Mouse (Mus musculus) cerebellum, postnatal 4 days (tissue): Measurements from ENCODE around the gene Zdhhc13.
A peak's percentile ranks its signal among the peaks of the same experiment; 100 is the strongest.

Experiments used
- DNase-seq, 2 experiments: peaks; one replicate each; pipeline ENCODE4 v3.0.0; 2022; ENCODE audit warnings: low spot score in 2 of 2, mixed read lengths in 1 of 2

The Zdhhc13 gene

DNA sequence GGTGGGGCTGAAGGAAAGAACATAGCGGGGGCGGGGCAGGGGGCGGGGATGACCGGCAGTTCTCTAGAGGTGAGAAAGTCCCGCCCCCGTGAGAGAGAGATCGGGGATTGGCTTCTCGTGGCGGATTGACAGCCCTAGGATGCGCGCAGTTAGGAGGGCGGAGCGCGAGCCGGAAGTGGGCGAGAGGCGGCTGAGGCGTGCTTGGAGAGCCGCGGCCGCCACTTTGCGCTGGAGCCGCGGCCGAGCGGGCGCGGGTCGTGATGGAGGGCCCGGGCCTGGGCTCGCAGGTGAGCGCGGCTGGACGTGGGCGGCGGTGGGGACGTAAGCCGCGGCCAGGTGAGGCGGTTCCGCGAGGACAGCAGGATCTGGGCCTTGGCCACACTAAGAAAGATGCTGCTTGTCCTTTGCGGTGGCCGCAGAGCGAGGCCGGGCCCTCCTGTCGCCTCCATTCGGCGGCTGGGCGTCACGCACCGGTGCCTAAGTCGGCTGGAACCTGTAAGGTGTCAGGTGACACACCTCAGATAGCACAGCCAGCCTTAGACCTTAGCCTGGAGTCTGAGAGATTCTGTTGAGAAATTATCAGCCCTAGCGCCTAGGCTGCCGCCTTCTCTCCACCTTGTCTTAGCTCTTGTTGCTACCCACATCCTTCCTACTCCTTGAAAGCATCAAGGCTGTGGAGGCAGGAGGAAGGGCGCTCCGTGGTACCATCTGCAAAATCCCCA, at the start of gene Zdhhc13:
Zdhhc13 (plus strand) TSS at position 153 of the 722 bp plus-strand sequence.
- DNase-seq: peak; percentile 83 to 90

DNA sequence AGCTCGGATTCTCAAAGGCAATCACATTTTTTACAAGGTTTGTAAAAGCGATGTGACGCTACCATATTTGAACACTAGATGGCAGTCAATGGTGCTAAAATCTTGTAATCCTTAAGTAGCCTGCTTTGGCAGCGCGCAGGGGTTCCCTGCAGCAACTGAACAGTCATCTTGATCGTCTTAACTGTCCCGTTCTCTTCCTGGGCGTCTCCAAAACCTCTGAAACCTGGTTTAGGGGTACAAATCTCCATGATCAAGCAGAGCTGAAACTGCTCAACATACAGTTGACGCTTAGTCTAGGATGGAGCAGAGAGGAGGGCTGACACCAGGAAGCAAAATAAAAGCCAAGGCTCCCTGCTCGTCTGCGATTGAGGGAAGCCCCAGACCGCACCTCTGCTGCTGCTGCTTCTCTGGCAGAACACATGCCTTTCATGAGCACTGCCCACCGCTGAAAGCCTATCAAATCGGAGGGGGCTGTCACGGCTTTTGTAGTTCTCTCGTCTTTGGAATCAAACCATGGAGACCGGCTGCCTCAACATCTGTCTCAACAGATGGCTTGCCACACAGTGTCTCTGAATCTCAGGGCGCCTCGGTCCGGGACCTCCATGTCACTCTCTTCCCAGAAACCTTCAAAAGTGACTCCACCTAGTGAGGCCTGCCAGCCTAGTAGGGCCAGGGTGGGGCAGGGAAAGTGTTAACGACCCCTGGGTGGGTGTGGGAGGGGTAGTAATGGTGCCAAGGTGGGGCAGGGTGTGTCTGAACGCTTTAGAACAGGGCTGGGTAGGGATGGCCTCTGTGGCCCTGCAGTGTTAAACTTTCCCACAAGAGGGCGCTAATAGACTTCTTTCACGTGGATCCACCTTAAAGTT, 39.3 kb upstream of the Zdhhc13 start:
- DNase-seq: peak; percentile 58 to 84

DNA sequence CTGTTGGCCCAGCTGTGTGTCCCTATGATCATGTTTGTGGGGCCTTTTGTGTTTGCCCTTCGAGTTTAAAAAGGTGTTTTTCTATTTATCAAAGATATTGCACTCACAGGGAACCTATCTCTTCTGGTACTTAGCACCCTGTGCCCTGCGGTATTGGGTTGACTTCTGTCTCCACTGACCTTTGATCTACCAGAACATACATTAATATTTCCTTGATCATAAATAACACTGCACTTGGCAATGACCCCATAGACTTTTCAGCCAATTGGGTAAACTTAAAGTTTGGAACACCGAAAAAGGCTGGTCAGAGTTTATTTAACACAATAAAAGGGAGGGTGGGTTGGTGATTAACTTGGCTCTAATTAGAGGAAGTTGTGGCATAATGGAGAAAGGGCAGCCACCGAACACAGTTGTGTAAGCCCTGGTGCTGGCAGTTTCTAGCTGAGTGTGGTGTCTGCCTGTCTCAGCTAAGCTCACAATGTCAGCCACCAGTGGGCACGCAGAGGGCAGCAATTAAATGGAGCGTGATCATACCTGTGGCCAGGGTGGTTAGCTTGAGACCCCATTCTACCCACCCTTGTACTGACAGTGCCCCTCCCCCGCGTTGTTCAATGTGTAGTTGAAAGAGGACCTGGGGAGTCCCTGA, 38.5 kb upstream of the Zdhhc13 start:
- DNase-seq: no peak

DNA sequence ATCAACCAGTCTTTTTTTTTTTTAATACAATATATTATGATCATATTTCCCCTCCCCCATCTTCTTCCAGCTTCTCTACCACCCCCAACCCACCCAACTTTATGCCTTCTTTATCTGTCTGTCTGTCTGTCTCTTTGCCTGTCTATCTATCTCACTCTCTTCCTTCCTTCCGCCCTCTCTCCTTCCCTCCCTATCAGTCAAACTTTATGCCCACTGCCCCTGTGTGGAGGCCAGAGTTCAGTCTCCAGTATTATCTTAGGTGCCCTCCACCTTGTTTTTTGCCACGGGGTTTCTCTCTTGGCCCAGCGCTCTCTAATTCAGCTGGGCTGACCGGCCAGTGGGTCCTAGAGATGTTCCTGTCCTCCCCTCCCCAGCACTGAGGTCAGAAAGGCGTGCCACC, 37.6 kb upstream of the Zdhhc13 start:
- no peak for DNase-seq

DNA sequence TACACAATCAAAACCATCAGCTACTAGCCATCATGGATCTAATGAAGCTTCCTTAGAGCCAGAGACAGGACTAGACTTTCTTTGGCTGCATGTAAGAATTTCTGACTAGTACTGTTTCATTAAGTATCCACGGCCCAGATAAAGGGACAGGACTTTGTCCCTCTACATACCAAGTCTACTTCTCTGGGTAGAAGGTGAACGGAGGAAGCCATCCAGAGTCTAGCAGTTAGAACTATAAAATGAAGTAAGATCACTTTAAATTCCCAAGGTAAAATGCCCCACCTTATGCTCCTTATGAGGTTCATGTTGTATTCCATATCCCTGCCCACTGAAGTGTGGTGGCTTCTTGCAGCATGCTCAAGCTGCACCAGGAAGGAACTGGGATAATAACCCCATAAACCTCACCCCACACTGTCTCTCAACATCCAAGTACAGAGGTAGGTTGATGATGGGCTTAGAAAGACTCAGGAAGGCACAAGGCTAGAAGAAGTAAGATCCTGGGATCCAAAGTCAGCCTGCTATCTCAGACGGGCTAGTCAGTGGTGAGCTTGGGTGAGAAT, 34.3 kb upstream of the Zdhhc13 start:
- DNase-seq: no peak

DNA sequence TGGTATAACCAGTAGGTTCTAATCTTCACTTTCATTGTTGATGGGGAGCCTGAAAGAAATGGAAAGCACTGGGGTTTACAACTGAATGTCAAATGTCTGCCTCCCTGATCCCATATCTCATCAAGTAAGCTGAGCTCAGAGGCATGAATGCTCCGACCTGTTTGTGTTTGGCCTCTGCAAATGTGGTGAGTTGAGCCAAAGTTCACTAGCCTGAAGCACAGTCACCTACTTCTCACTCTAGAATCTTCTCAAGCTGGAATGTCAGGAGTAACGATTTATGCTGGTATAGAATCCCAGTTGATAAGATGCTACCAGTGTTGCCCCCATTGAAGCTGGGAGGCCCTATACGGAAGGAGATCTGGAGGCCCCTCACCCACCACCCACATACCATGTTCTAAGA, 33.0 kb upstream of the Zdhhc13 start:
- DNase-seq: no peak

DNA sequence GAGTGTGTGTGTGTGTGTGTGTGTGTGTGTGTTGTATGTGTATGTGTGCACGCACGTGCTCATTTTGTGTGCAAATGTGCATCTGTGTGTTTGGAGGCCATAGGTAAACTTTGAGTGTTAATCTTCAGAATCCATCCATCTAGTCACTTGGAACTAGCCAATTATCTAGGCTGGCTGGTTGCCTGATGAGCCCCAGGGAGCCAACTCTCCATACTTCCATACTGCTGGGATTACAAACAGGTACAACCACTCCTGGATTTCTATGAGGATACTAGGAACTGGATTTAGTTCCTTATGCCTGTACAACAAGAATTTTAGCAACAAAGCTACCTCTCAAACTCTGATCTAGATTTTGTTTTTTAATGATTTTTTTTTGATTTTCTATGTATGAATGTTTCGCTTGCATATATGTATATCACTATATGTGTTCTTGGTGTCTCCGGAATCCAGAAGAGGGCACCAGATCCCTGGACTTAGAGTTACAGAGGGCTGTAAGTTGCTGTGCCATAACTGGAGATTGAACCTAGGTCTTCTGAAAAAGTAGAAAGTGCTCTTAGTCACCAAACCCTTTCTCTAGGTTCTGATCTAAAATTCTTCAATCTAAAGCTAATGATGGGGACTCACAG, 32.4 kb upstream of the Zdhhc13 start:
- no peak for DNase-seq

DNA sequence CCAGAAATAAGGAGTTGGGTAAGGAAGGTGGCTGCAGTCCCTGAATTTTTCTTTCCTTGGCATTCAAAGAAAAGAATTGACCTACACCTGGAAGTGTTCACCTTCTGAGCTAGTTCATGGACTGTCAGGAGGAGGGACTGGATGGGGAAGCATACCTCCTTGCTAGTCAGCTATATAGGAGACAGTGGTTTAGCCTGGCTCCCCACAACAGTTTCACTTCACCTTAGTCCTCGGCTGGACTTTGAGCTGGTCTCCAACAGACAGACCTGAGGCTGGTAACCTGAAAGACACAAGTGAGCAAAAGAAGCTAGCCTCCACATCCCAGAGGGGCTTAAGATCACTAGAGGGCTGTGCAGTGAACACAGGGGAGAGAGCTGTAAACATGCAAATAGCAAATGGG, 30.7 kb upstream of the Zdhhc13 start:
- DNase-seq: no peak

DNA sequence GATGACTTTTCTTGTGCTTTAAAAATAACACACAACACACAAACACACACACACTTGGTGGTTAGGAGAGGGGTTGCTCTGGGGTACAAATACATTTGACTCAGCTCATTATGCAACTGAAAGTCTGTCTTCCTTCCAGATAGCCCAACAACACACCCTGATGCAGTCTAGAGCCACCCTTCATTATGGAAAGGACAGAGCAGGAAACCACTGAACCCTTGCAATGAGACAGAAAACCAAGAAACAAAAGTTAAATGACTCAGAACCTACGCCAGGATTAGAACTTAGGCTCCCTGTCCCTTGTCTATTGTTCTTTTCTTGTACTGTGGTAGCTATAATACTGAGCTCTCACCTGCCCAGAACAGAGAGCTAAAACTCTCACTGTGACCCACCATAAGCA, 28.0 kb upstream of the Zdhhc13 start:
- no peak for DNase-seq

DNA sequence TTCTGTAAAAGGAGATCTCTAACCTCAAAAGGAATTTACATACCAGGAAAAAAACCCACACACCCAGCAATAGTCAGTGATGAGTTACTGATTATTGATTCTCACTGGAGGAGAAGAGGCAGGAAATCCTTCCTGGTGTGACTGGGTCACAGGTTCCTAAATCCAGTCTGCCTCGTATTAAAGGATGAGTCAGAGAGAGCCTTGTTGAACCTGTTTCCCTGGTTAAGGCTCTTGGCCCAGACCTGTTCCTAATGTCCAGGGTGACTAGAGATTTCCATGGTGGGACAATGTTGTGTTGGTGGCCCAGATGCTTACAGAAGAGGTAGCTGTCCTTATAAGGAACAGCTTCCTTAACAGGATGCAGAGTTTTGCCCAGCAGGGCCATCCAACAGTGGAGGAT, 26.5 kb upstream of the Zdhhc13 start:
- DNase-seq: no peak

DNA sequence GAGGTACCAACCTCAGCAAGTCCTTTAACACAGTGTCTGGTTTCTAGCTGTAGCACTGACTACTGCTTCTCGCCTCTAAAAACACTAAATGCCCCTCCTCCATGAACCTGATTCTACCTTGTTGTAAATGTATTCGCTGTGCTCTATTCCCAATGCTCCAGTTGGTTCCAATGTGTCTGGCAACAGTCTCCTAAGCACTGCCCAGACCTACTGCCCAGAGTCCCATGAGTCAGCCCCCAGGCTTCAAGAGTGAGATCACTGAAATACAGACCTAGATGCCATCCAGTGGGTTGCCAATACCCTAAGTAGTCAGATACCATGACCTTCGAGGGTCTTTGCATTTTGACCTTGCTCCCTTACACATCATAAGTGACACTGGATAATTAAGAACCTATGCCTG, 26.1 kb upstream of the Zdhhc13 start:
- DNase-seq: no peak

DNA sequence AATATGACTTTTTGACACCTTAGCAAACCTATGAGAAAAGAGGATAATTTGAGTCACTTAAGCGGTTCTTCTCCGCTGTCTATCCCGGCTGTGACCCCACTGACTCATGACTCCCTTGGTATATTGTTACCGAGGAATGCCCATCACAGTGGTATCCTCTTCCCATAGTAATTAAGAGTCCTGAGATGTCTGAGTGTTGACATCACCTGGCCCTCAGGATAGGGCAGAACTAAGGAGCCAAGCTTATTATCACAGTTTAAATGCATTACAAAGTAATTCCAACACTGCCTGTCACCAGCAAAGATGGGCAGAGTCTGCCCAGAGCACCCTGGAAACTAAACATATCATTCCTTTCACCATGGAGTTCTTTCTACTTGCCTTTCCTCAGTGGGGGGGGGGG, 22.8 kb upstream of the Zdhhc13 start:
- no peak for DNase-seq

DNA sequence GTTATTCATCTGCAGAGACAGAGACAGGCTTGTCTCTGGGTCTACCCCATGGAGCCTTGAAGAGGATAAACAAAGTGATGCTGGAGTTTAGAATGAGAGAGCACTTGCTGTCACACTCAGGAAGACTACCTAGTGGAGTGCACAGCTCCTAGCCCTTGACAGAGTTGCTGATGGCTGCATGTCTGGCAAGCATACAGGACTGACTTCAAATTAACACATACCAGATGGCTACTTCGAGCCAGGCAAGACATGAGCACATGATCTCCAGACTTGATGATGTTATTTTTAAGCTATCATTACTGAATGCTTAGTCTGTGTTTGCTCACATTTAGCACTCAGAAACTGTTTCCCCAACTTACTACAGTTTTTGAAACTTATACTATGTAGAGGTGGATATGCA, 19.1 kb upstream of the Zdhhc13 start:
- DNase-seq: no peak

DNA sequence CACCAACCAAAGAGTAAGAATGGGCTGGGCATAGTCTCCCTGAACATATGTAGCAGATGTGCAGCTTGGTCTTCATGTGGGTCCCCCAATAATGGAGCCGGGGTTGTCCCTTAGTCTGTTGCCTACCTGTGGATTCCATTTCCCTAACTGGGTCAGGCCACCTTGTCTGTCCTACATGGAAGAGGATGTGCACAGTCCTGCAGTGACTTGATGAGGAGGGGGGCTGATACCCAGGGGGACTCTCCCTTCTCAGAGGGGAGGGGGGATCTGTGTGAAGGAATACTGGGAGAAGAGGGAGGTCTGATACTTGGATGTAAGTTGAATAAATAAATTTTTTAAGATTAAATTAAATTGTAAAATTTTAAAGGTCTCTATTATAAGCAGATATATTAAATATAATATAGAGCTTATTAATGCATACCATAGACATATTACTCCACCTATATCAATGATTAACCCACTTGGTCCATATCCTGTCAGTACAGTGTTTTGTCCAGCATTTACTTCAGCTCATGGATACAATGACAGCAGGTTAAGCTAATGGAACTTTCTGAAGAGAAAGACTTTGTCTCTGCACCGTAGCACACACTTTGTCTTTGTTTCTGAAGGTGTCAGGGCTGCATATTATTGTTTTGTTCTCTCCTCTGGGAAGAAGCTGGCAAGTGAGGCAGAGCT, 16.6 kb upstream of the Zdhhc13 start:
- DNase-seq: no peak

DNA sequence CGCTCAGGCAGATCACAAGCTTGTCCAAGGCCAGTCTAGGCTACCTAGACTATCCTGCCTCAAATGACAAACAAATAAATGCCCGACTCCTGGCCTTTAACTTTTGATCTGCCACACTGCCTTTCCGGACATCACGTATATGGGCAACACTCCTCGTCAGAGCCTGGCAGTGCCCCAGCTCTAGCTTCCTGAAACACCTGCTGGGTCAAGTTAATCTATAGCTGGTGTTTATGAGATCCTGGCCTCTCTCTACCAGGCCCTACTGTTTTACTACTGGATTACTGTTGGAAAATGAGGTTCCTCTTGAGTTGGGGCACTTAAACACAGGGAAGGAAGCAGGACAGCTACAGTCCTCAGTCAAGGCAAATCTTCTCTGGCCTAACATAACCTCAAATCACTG, 15.5 kb upstream of the Zdhhc13 start:
- DNase-seq: no peak

DNA sequence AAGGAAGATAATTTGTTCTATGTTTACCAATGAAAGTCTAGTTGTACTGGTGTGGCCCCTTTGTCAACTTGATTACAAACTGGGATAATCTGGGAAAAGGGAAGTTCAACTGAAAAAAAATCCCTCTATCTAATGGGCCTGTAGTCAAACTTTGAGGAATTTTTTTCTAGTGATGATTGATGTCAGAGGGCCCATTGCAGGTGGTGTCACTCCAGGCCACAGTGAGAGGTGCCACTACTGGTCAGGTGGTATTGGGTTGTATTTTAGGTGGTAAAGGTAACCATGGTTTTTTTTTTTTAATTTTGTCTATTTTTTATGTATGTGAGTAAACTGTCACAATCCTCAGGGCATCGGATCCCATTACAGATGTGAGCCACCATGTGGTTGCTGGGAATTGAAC, 14.2 kb upstream of the Zdhhc13 start:
- DNase-seq: no peak

DNA sequence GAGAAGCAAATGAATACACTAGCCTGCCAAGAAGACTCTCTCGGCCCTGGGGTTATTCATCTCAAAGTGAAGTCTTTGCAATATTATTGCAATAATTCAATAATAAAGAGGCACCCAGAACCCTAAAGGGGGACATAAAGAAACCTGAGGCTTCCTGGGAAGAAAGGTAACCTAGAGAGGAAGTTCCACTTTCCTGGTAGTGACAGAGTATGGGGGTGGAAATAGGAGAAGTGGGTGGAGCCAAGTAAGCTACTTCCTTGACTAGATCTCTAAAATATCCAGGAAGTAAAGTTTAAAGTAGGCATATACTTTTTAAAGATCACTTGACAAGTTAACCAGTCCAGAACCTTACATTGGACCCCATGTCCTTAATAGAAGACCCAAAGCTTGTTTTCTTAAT, 13.4 kb upstream of the Zdhhc13 start:
- no peak for DNase-seq

DNA sequence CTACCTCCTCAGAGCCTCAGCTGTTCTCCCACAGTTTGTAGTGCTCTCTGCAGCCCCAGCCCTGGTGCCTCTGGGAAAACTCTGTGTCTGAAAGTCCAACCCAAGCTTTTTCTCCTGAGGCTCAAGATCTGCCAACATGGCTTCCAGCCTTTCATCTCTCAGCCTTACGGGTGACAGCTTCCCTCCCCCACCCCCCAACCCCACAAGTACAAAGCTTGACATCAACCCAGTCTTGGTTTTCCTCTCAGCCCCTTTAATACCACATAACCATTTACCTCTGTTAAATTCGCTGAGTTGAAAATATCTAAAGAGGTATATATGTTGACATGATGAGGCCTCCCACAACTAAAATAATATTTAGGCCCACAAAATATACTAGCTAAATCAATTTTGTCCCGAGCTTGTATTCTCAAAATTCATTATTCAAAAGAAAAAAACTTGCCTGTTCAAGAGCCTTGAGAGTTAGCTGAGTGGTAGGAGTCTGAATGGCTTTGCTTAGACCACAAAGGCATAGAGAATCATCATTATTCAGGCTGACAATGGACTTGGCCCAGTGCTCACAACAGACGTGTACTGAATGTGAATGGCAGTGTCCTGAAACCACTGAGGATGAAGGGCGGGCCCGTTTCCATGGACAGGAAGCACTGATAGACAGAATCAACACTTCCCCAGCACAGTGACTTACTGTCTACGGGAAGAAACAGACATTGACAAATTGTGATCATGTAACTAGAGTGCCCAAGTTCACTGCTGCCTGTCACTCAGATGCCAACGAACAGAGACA, 10.9 kb upstream of the Zdhhc13 start:
- DNase-seq: peak in 1 of 2 experiments; percentile 38

DNA sequence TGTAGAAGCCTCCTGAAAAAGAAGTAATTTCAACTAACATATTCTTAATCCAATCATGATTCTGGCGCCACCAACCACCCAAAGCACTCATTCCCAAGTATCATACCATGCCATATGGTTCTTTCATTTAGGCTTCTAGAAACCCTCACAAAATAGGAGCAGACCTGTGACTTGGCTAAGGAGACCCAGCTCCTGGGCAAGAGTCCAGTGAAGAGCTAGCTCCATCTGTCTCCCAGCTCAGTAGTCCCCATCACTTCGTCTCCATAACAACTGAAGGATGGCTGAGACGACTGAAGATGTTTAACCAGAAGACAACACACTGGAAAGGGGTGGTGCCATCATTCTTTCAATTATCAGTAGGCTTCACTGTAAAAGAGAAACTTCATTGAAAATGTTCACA, 9.7 kb upstream of the Zdhhc13 start:
- peak in 1 of 2 experiments; percentile 64 for DNase-seq

DNA sequence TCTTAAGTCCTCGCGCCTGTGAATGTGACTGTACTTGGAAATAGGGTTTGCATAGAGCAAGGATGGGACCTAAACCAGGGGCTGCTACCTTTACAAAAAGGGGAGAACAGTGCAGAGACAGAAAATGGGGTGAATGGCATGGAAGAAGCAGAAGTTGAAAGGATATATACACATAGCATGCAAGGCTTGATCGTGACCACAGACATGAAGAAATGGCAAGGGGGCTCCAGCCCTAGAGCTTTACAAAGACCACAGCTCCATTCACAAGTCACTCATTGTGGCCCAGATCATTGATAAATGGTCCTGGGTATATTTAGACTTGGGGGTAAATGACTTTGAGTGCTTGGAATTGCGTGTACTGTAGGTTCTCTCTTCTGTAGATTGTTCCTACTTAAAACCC, 6.4 kb upstream of the Zdhhc13 start:
- no peak for DNase-seq
